Mouse (Mus musculus) MEL (cell line): ENCODE results near the gene Noa1. TPM values are rescaled to one million over a fixed set of nuclear protein-coding genes. Genes with fewer than 3 reads are reported as not detected.

Experiments used
- DNase-seq: peaks from one replicate; pipeline ENCODE4 v3.0.0; 2011; ENCODE audit warnings: low read depth, low spot score
- H3K27ac ChIP-seq: 2 replicates; pipeline ENCODE4 v1.5.1; 2012; ENCODE audit warnings: low read depth, mild to moderate bottlenecking, control low read depth, low read length, moderate library complexity; ENCODE audit not compliant: control insufficient read depth
- H3K27me3 ChIP-seq, 2 experiments: fragments of 150-350 bp in 1 of 2; sonication (generic) in 1 of 2; 2 replicates each; pipeline ENCODE4 v1.6.1; 2012; ENCODE audit warnings: low read length in 2 of 2, mild to moderate bottlenecking in 2 of 2, improper control_type of control experiment in 1 of 2, moderate library complexity in 1 of 2; ENCODE audit not compliant: insufficient read depth in 2 of 2, control insufficient read depth in 1 of 2
- H3K36me3 ChIP-seq, 2 experiments: 2 replicates each; pipeline ENCODE4 v1.6.1; 2012 to 2014; ENCODE audit warnings: low read length in 2 of 2, improper control_type of control experiment in 1 of 2, inconsistent platforms in 1 of 2, mild to moderate bottlenecking in 1 of 2; ENCODE audit not compliant: insufficient read depth in 2 of 2, control insufficient read depth in 1 of 2
- H3K4me1 ChIP-seq, 2 experiments: fragments of 150-350 bp in 1 of 2; sonication (generic) in 1 of 2; 2 replicates each; pipeline ENCODE4 v1.6.1; 2012; ENCODE audit warnings: low read length in 2 of 2, improper control_type of control experiment in 1 of 2, mild to moderate bottlenecking in 1 of 2; ENCODE audit not compliant: insufficient read depth in 2 of 2, control insufficient read depth in 1 of 2
- H3K4me3 ChIP-seq, 2 experiments: fragments of 150-350 bp in 1 of 2; sonication (generic) in 1 of 2; 2 replicates each; pipeline ENCODE4 v1.5.1; 2012; ENCODE audit warnings: low read depth in 2 of 2, low read length in 2 of 2, mild to moderate bottlenecking in 2 of 2, moderate library complexity in 2 of 2, control low read depth in 1 of 2, improper control_type of control experiment in 1 of 2; ENCODE audit not compliant: control insufficient read depth in 1 of 2, insufficient read depth in 1 of 2
- H3K79me2 ChIP-seq: 2 replicates; pipeline ENCODE4 v1.6.1; 2012; ENCODE audit warnings: mild to moderate bottlenecking, low read length, moderate library complexity; ENCODE audit not compliant: control insufficient read depth, poor library complexity, insufficient read depth
- H3K9ac ChIP-seq: 2 replicates; pipeline ENCODE4 v1.6.1; 2012; ENCODE audit warnings: low read depth, mild to moderate bottlenecking, control low read depth, low read length, moderate library complexity; ENCODE audit not compliant: control insufficient read depth, poor library complexity, severe bottlenecking
- H3K9me3 ChIP-seq: fragments of 150-350 bp; sonication (generic); replicated peaks from 2 replicates; pipeline ENCODE4 v1.6.1; 2012; ENCODE audit warnings: mild to moderate bottlenecking, low read length, improper control_type of control experiment, moderate library complexity; ENCODE audit not compliant: insufficient read depth
- BHLHE40 ChIP-seq: IDR thresholded peaks from 2 replicates; pipeline ENCODE4 v1.6.1; 2012; ENCODE audit warnings: low read depth, mild to moderate bottlenecking, inconsistent platforms, low read length, improper control_type of control experiment, borderline replicate concordance
- CHD2 ChIP-seq: IDR thresholded peaks from 2 replicates; pipeline ENCODE4 v1.6.1; 2011; ENCODE audit warnings: low read length, improper control_type of control experiment
- CTCF ChIP-seq, 3 experiments: IDR thresholded peaks in 2 of 3; conservative IDR thresholded peaks in 1 of 3; 2 replicates each; pipeline ENCODE4 v1.5.1; 2011 to 2012; ENCODE audit warnings: low read length in 3 of 3, low read depth in 2 of 3, mild to moderate bottlenecking in 2 of 3, improper control_type of control experiment in 1 of 3, inconsistent platforms in 1 of 3, mixed read lengths in 1 of 3, moderate library complexity in 1 of 3; ENCODE audit not compliant: control insufficient read depth in 1 of 3, insufficient read depth in 1 of 3, poor library complexity in 1 of 3, severe bottlenecking in 1 of 3
- E2F4 ChIP-seq: IDR thresholded peaks from 2 replicates; pipeline ENCODE4 v1.6.1; 2011; ENCODE audit warnings: low read depth, low read length, improper control_type of control experiment, borderline replicate concordance
- EP300 ChIP-seq, 2 experiments: IDR thresholded peaks; 2 replicates each; pipeline ENCODE4 v1.6.1; 2011; ENCODE audit warnings: improper control_type of control experiment in 2 of 2, low read length in 2 of 2, low read depth in 1 of 2, mild to moderate bottlenecking in 1 of 2
- ETS1 ChIP-seq: IDR thresholded peaks from 2 replicates; pipeline ENCODE4 v1.6.1; 2012; ENCODE audit warnings: low read depth, mild to moderate bottlenecking, inconsistent platforms, low read length, improper control_type of control experiment, moderate library complexity
- HCFC1 ChIP-seq: IDR thresholded peaks from 2 replicates; pipeline ENCODE4 v1.6.1; 2012; ENCODE audit warnings: low read depth, mild to moderate bottlenecking, inconsistent platforms, low read length, improper control_type of control experiment, moderate library complexity
- JUND ChIP-seq: IDR thresholded peaks from 2 replicates; pipeline ENCODE4 v1.6.1; 2011; ENCODE audit warnings: low read depth, mild to moderate bottlenecking, improper control_type of control experiment, low read length
- KAT2A ChIP-seq: conservative IDR thresholded peaks from 2 replicates; pipeline ENCODE4 v1.6.1; 2012; ENCODE audit warnings: low read depth, low read length, improper control_type of control experiment, inconsistent platforms
- MAX ChIP-seq: IDR thresholded peaks from 2 replicates; pipeline ENCODE4 v1.6.1; 2011; ENCODE audit warnings: low read length, improper control_type of control experiment
- MAZ ChIP-seq: IDR thresholded peaks from 2 replicates; pipeline ENCODE4 v1.6.1; 2012; ENCODE audit warnings: low read depth, mild to moderate bottlenecking, inconsistent platforms, low read length, improper control_type of control experiment
- MXI1 ChIP-seq: IDR thresholded peaks from 2 replicates; pipeline ENCODE4 v1.6.1; 2011; ENCODE audit warnings: mild to moderate bottlenecking, low read depth, low read length, improper control_type of control experiment
- NELFE ChIP-seq: IDR thresholded peaks from 2 replicates; pipeline ENCODE4 v1.6.1; 2011; ENCODE audit warnings: low read depth, low read length, improper control_type of control experiment
- NRF1 ChIP-seq: IDR thresholded peaks from 2 replicates; pipeline ENCODE4 v1.6.1; 2014; ENCODE audit warnings: low read depth, mild to moderate bottlenecking, inconsistent platforms, low read length, improper control_type of control experiment, moderate library complexity; ENCODE audit not compliant: poor library complexity, insufficient read depth, severe bottlenecking
- POLR2A ChIP-seq, 2 experiments: IDR thresholded peaks; 2 replicates each; pipeline ENCODE4 v1.6.1; 2011 to 2012; ENCODE audit warnings: low read length in 2 of 2, mild to moderate bottlenecking in 2 of 2, control low read depth in 1 of 2, improper control_type of control experiment in 1 of 2, low read depth in 1 of 2, moderate library complexity in 1 of 2; ENCODE audit not compliant: control insufficient read depth in 1 of 2, insufficient read depth in 1 of 2, poor library complexity in 1 of 2
- RAD21 ChIP-seq: IDR thresholded peaks from 2 replicates; pipeline ENCODE4 v1.6.1; 2011; ENCODE audit warnings: mild to moderate bottlenecking, low read depth, low read length, improper control_type of control experiment
- RCOR1 ChIP-seq: IDR thresholded peaks from 2 replicates; pipeline ENCODE4 v1.6.1; 2012; ENCODE audit warnings: low read depth, mild to moderate bottlenecking, inconsistent platforms, low read length, improper control_type of control experiment
- SIN3A ChIP-seq: IDR thresholded peaks from 2 replicates; pipeline ENCODE4 v1.6.1; 2012; ENCODE audit warnings: low read length, improper control_type of control experiment, inconsistent platforms
- TBP ChIP-seq: IDR thresholded peaks from 2 replicates; pipeline ENCODE4 v1.8.0; 2011; ENCODE audit warnings: low read depth, low read length, improper control_type of control experiment
- TCF12 ChIP-seq: IDR thresholded peaks from 2 replicates; pipeline ENCODE4 v1.6.1; 2014; ENCODE audit warnings: low read depth, mild to moderate bottlenecking, inconsistent platforms, low read length, improper control_type of control experiment, moderate library complexity
- UBTF ChIP-seq: IDR thresholded peaks from 2 replicates; pipeline ENCODE4 v1.6.1; 2012; ENCODE audit warnings: low read depth, mild to moderate bottlenecking, inconsistent platforms, low read length, improper control_type of control experiment, moderate library complexity, borderline replicate concordance; ENCODE audit not compliant: insufficient read depth
- ZC3H11A ChIP-seq: IDR thresholded peaks from 2 replicates; pipeline ENCODE4 v1.6.1; 2012; ENCODE audit warnings: low read depth, mild to moderate bottlenecking, inconsistent platforms, low read length, improper control_type of control experiment
- ZKSCAN1 ChIP-seq: IDR thresholded peaks from 2 replicates; pipeline ENCODE4 v1.6.1; 2012; ENCODE audit warnings: low read depth, mild to moderate bottlenecking, inconsistent platforms, low read length, improper control_type of control experiment, moderate library complexity
- ZMIZ1 ChIP-seq: IDR thresholded peaks from 2 replicates; pipeline ENCODE4 v1.6.1; 2012; ENCODE audit warnings: low read depth, mild to moderate bottlenecking, inconsistent platforms, low read length, improper control_type of control experiment, moderate library complexity
- ZNF384 ChIP-seq: IDR thresholded peaks from 2 replicates; pipeline ENCODE4 v1.6.1; 2012; ENCODE audit warnings: low read depth, mild to moderate bottlenecking, inconsistent platforms, low read length, improper control_type of control experiment
- polyA plus RNA-seq, 2 experiments: library from polyadenylated mRNA; stranded (reverse) in 1 of 2; unstranded in 1 of 2; fragments of >175 nt in 1 of 2; fragments of >200 nt in 1 of 2; gene quantifications; 2 replicates each; pipeline versions ENCODE4 v1.2.1 to v1.2.4; 2012; ENCODE audit warnings: low replicate concordance in 2 of 2, low read depth in 1 of 2; ENCODE audit not compliant: insufficient read length in 2 of 2, insufficient read depth in 1 of 2, missing spikeins in 1 of 2
- total RNA-seq: library from RNA; depleted of rRNA; stranded (reverse); fragments of 300-350 nt; gene quantifications from 2 replicates; pipeline ENCODE4 v1.2.3, GENCODE M21; 2012

Noa1 gene
- total and polyA plus RNA-seq, 3 experiments, result 52.4 to 265 (median 96.2) TPM

- 0 out of 2 replicates have a peak, but pooled peaks have one; percentile 13 for TF ChIP-seq NRF1
- TF ChIP-seq BHLHE40, result no peak
- TF ChIP-seq MAX, result no peak
- no peak for TF ChIP-seq NELFE
- TF ChIP-seq CHD2, result no peak
- TF ChIP-seq TCF12, result peak; percentile 22; the same call in 1 of the 2 replicates
- TF ChIP-seq UBTF, result 0 out of 2 replicates have a peak, but pooled peaks have one; percentile 6
- no peak for TF ChIP-seq JUND
- no peak for TF ChIP-seq KAT2A
- 0 out of 2 replicates have a peak, but pooled peaks have one; percentile 6 for TF ChIP-seq HCFC1
- no peak for TF ChIP-seq ZMIZ1
- TF ChIP-seq CTCF (IDR thresholded peaks at IDR 0.05 in 2 of 3, conservative IDR thresholded peaks at IDR 0.05 in 1 of 3; ENCODE audit: control insufficient read depth in 1 of 3, insufficient read depth in 1 of 3, low read depth in 2 of 3, low read length in 3 of 3, poor library complexity in 1 of 3, severe bottlenecking in 1 of 3), result 0 out of 6 replicates have a peak, but pooled peaks of 1 of the 3 experiments have one; percentile 6
- TF ChIP-seq, all 39 proteins: peak for 9
These were observed 43.6 kb downstream of the Noa1 start (continued) for GRCm38 (mm10) chr5:77266066-77266885.

- TF ChIP-seq E2F4 (no peak), BHLHE40 (no peak), TCF12 (peak; percentile 51), ZKSCAN1 (no peak), ETS1 (peak; percentile 28; the same call in 1 of the 2 replicates), POLR2A (IDR thresholded peaks at IDR 0.05; ENCODE audit: control insufficient read depth in 1 of 2, insufficient read depth in 1 of 2, low read depth in 1 of 2, low read length in 2 of 2, poor library complexity in 1 of 2) (no peak; a peak in 1 of 4 replicates), MXI1 (peak; percentile 87), EP300 (IDR thresholded peaks at IDR 0.05; ENCODE audit: low read depth in 1 of 2, low read length in 2 of 2) (peak in 1 of 2 experiments; percentile 37; a peak in 1 of 4 replicates), RAD21 (no peak), UBTF (0 out of 2 replicates have a peak, but pooled peaks have one; percentile 58), MAZ (peak; percentile 91), CTCF (IDR thresholded peaks at IDR 0.05 in 2 of 3, conservative IDR thresholded peaks at IDR 0.05 in 1 of 3; ENCODE audit: control insufficient read depth in 1 of 3, insufficient read depth in 1 of 3, low read depth in 2 of 3, low read length in 3 of 3, poor library complexity in 1 of 3, severe bottlenecking in 1 of 3) (no peak), JUND (no peak), SIN3A (peak; percentile 84), TBP (no peak), ZMIZ1 (peak; percentile 1; the same call in 1 of the 2 replicates), ZNF384 (no peak), NRF1 (0 out of 2 replicates have a peak, but pooled peaks have one; percentile 4), RCOR1 (no peak), ZC3H11A (no peak)
- TF ChIP-seq, all 39 proteins: peak for 9
- peak overlapping the region; percentile 85 for H3K27ac ChIP-seq
- H3K79me2 ChIP-seq, result peaks cover 46% of the 10 kb centered on the region
- no peaks in the 10 kb centered on the region for H3K9me3 ChIP-seq
- peak overlapping the region; percentile 89 for H3K9ac ChIP-seq
- DNase-seq, result peak; percentile 83
- peaks cover 3 to 11% of the 10 kb centered on the region in 2 experiments; a peak in 3 of 4 replicates for H3K4me1 ChIP-seq
- no peaks in the 10 kb centered on the region for H3K27me3 ChIP-seq
- peak overlapping the region; percentile 89 to 93 for H3K4me3 ChIP-seq
- H3K36me3 ChIP-seq, result peaks cover 14 to 23% of the 10 kb centered on the region in 2 experiments
These were observed 44.2 kb downstream of the Noa1 start for GRCm38 (mm10) chr5:77265671-77266065.
